Mouse (Mus musculus): ENCODE measurements around the gene Ermp1. TPM values are rescaled to one million over a fixed set of nuclear protein-coding genes. Genes with fewer than 3 reads are reported as not detected.
"Not testable (repeated sequence)": the region's sequence is repeated elsewhere in the genome, so short reads cannot be mapped to it uniquely, and the experiment has no call there.

Gene Ermp1
- total RNA-seq, 2 experiments from 2014 or later: 45.5 to 52.0 TPM

DNA sequence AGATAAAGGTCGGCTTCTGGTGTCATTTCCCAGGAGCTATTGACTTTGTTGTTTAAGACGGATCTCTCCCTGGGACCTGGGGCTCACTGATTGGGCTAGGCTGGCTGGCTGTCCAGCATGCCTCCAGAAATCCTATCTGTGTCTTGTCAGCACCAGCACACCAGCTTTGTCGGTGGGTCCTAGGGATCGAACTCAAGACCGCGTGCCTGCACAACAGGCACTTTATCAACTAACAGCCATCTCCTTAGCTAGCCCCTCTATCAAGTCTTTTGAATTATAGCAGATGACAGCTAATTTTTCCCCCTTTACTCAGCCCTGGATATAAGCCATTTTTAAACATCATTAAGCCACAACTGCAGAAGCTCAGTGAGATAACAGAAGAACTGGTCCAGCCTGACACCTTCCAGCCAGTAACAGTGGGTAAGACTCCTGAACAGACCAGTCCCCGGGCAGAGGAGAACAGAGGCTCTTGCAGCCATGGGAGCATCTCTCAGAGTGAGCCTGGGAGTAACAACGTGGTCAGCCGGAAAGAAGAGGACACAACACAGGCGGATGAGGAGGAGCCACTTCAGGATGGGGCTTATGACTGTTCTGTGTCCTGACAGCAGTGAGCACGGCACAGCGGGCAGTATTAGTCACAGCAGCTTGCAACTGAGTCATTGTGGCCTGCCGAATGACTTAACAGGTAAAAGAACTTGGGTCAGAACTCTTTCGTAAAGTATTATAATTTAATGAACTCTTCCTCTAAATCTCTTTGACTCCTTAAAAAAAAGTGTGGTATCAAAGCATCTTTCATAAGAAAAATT, 44.5 kb downstream of the Ermp1 start:
- no peak for DNase-seq (ENCODE audit: low spot score in 2 of 2)

DNA sequence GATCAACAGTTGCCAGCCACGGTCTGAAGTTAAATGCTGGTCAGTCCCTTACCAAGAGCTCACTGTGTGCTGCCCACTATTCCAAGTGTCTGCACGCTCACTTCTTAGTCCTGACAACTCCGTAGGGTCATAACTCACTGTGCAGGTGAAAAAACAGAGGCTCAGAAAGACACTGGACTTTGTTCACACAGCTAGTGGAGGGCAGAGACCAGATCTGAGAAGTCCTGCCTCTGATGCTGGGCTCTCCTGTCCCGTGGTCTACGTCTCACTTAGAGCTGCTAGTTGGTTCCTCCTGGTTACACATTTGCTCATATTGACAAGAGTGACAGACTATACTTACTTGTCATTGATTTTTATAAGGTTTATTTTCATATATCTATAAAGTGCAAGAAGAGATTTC, 49.2 kb downstream of the Ermp1 start:
- DNase-seq (ENCODE audit: low spot score in 2 of 2): no peak

DNA sequence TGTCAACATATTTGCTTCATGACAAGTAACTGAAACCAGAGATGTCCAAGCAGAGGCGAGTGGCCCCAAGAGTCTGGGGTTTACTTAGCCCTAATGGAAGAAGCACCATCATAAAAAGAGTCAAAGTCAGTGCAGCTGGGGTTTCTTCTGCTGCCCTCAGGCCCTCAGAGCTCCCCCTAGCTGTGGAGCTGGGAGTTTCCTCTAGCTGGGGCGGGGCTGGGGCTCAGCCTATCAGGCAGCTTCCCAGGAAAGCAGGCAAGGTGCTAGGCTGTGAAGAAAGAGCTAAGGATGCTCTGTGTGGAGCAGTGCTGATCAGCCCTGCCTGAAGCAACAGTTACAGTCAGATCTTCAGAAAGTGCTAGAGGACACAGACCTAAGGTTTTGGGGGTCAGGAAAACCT, 51.2 kb downstream of the Ermp1 start:
- DNase-seq (ENCODE audit: low spot score in 2 of 2): no peak

DNA sequence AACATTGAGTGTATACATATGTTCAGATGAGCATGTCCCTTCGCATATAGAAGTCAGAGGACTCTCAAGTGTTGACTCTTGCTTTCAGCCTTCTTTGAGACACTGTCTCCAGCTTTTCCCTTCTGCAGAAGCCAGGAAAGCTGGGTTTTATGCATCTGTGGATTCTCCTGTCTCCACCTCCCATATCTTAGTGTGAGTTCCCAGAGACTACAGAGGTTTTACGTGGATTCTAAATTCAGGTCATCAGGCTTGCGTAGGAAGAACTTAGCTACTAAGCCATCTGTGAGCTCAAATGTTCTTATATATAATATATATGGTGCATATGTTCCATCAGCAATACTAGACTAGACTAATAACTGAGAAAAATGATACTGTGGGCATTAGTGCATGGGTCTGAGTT, 51.9 kb downstream of the Ermp1 start:
- no peak for DNase-seq (ENCODE audit: low spot score in 2 of 2)

DNA sequence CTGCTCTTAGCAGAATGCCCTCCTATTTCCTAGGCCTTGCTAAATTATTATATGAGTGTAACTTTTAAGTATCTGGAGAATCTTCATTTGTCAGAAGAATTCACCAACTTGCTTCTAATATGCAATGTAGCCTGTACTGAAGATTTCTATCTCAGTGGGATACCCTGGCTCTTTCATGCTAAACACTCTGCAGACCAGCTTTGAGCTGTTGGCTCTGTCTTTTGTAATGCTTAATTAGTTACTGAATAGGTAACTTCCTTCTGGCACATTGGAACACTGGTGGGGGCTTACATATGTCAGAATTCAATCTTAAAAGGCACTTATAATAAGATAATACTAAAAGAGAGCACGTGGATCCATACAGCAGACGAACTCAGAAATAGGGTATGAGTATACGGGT, 54.4 kb downstream of the Ermp1 start:
- not testable (repeated sequence) for DNase-seq (ENCODE audit: low spot score in 2 of 2)

DNA sequence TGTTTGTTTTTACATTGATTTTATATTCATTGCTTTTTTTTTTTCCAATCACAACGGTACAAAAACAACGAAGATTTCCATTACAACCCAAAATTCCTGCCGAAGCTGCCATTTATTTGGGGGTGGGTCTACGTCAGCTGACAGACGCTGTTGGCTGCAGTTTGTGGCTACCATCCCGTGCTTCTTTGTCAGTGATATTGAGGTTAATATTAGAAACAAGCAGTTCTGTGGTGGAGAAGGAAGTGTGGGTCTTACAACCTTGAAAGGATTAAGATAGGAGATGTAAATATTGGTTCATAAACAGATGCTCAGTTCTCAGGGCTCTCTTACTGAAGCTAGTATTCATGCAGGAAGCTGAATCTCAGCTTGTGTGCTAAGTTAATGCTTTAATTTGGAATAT, 64.5 kb downstream of the Ermp1 start:
- DNase-seq (ENCODE audit: low spot score in 2 of 2): no peak

DNA sequence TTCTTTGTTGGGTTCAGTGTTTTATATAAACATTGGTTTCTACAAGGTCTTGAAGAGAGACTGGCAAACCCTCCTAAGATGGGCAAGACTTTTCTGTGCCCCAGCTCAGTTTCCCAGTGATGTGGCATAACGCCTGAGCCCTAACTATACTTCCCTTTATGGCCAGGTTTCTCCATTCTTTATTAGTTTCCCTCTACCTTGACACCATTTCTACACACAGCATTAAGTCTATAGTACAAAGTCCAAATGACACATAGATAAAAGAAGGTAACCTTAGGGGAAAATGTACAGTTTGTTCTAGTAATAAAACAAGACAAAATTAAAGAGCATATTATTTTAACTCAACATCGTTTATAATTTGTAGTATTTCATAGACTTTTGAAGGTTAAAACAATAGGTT, 65.8 kb downstream of the Ermp1 start:
- no peak for DNase-seq (ENCODE audit: low spot score in 2 of 2)

DNA sequence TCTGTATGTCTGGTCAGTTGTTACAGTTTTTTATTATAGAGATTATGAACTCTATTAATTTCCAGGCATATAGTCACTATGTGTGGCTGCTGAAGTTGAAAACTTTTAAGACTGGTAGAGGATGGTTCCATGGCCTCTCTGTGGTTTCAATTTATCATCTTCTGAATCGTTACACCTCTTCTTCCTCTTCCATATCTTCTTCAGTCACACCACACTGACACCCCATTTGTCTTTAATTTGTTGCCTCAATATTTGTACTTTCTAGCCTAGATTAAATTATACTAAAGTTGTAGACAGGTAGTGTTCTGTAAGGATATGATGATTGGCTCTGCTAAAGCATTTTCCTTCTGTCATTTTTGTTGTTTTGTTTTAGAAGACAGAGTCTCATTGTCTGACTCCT, 81.7 kb downstream of the Ermp1 start:
- DNase-seq (ENCODE audit: low spot score in 2 of 2): no peak

DNA sequence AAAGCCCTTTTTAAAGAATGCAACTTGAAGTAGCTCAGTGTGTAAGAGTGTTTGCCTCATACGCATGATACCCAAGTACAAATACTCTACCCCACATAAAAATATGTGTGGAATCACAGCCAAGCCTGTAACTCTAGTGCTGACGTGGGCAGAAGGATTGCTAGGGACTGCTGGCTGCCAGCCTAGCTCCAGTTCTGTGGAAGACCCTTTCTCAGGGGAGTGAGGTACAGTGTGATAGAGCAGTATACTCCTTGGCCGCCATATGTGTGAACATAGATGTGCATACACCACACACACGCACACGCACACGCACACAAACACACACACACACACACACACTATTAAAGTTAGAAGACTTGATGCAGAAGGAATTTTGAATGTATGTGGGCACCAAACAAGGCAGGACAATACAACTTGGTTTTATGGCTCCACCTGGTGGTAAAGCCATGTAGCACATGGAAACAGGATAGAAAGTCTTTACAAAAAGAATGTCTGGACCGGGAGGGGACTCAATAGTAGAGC, 84.9 kb downstream of the Ermp1 start:
- peak; percentile 52 to 61 for DNase-seq (ENCODE audit: low spot score in 2 of 2)

DNA sequence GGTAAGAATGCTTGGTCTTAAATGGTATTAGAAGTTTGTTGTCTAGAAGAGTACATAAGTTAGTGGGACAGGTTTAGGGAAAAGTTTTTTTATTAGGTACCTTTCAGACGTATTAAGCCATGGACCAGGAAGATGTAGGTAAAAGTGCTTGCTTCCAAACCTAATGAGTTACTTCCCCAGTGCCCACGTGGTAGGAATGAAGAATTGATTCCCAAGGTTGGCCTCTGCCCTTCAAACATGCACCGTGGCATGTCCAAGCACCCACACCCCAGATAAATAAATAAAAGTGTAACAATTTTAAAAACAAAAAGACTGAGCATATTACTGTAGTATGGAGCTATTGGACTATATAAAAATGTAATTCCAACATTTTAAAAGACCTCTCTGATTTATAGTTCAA, 85.6 kb downstream of the Ermp1 start:
- no peak for DNase-seq (ENCODE audit: low spot score in 2 of 2)

DNA sequence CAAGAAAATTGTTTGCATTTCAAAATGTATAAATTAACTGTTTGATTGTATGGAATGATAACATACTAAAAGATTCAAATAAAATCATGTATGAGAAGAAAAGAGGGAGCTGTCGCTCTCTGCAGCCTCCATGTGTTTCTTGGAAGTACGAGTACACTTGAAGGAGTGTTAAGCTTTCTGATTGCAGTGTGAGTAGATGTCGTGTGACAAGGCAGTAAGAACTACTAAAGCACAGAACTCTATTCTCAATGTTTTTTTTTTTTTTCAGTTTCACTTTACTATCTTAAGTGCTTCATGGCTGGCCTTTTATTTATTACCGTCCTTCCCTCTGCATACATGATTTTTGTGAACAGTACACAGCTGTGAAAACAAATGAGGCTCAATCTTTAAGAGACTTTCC, 86.0 kb downstream of the Ermp1 start:
- no peak for DNase-seq (ENCODE audit: low spot score in 2 of 2)

Other genes starting within 250 kb of the Ermp1 start
- under 1 TPM in 1 of 2 experiments, not detected in 1; 0.50 TPM for gene Pdcd1lg2, start 237.5 kb downstream of the Ermp1 start, total RNA-seq (2021)
- gene Ric1, start 126.1 kb downstream of the Ermp1 start, total RNA-seq (2021): 10 to 100 TPM; 44.0 to 49.7 TPM
- gene Mlana, start 49.4 kb upstream of the Ermp1 start, total RNA-seq (2021): under 1 TPM in 1 of 2 experiments, not detected in 1; 0.96 TPM
- 10 to 100 TPM; 26.5 to 29.8 TPM for gene 9930021J03Rik, start 157.6 kb upstream of the Ermp1 start, total RNA-seq (2021)
- 10 to 100 TPM; 30.9 to 32.4 TPM for gene Ranbp6, start 164.6 kb upstream of the Ermp1 start, total RNA-seq (2021)